Mouse (Mus musculus) cerebellum, postnatal 10 days (tissue): Measurements from ENCODE around the gene Shtn1.

Experiments
- DNase-seq, 2 experiments: peaks; one replicate each; pipeline ENCODE4 v3.0.0; 2021; ENCODE audit warnings: mixed read lengths in 2 of 2

Shtn1 gene

DNA sequence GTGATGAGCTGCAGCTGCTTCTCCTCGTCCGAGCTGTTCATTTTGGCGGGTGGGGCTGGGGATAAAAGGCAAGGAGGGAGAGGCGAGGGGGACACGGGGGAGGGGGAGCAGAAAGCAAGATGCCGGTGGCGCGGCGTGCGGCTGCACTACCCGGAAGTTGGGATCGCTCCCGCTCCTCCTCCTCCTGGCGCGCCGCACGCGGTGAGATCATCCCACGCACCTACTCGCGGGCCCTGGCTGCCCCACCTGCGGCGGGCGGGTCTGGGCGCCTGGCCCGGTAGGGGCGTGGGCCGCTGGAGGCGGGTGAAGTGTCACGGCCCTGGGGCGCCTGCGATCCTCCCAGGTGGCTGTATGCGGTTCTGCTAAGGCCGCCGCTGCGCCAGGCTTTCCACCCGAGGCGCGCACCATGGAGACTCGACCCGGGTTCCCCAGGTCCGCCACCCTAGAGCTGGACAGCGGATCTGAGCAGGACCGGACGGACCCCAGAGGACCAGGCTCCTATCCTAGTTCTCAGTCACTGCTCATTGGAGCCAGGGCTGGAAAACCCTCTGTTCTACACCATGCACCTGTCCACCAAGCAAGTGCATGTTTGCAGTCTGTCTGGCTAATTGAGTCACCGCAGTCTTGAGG, at the start of gene Shtn1:
TSS of gene Shtn1 (minus strand) at position 629 of the 630 bp plus-strand sequence.
- DNase-seq = peak; percentile 75

DNA sequence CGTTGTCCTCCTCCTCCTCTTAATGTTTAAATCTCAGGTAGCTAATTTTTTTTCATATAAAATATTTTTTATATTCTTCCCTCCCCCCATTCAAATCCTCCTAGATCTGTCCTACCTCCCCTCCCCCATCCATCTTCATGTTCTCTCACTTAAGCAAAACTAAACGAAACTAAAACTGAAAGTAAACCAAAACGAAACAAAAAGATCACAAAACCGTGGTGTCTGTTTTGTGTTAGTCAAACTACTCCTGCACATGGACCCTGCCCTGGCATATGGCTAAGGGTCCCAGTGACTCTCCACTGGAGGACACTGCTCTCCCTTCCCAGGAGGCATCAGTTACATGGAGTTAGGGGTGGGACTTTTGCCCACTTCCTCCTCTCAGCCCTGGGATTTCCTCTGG, 38.3 kb upstream of the Shtn1 start:
- DNase-seq = no peak

GRCm38 (mm10) chr19:59109937-59110336, 34.0 kb upstream of the Shtn1 start:
- DNase-seq = no peak

DNA sequence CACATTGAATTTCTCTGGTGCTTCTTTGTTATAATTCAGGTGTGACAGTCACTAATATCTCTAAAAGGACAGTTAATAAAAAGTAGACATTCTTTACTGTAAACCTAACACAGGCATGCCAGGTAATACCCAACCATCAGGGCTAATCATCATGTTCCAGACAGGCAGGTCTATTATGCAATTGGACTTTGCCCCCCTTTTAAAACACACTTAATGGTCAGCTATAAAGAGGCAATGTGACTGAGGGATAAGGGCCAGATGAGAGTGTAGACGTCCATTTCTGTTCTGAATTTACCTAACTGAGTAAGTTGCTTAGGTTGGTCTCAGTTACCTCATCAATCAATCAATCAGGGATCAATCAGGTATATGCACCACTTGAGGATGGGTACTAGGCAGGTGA, 22.4 kb upstream of the Shtn1 start:
- no peak for DNase-seq

GRCm38 (mm10) chr19:59092295-59092694, 16.4 kb upstream of the Shtn1 start:
- no peak for DNase-seq

- no peak for DNase-seq
Measured at GRCm38 (mm10) chr19:59090337-59090736, 14.4 kb upstream of the Shtn1 start.

DNA sequence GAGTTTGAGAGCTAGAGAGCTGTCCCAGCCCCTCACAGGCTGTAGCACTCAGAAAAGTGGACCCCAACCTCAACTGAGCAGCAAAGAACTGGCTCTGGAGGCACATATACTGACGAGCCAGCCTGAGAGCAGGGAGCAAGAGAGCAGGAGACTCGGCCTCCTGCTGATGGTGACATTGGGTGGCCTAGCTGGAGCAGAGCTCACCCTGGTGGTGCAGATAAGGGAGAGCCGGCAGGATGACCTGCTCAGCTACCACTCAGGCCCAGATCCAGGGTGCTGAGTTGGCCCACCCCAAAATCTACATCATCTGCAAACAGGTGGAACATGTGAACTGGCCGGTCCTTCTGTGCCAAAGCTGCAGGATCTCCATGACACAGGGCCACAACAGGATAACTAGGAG, 8.4 kb upstream of the Shtn1 start:
- DNase-seq = no peak

- peak; percentile 12 to 17 for DNase-seq
Measured at GRCm38 (mm10) chr19:59076131-59076530, 231 bp upstream of the Shtn1 start.

DNA sequence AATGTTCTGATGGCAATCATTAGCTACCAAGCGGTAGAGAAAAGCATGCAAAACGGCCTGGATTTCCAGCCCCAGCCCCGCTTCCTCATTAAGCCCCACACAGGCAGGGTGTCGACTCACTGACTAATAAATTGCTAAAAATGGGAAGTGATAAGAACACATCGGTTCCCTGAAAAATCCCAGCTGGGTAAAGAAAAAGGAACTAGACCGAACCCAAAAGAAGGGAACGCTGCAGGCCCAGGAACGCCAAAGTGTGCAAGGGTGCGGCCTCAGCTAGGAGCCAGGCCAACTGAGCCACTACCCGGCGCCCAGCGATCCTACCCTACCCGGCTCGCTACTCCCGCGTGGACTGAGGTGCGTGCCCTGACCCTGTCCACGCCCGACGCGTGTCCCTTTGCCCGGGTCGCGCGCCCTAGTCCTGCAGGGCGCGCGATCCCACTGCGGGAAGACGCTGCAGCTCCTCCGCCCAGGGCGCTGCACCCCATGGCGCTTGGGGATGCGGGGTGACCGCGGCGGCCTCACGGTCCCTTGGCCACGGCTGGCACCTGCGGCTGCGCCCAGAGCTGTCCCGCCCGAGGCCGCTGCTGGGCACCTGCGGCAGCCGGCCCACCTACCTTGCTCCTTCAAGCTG, 944 bp downstream of the Shtn1 start:
- DNase-seq = no peak

GRCm38 (mm10) chr19:59074381-59074780, 1.5 kb downstream of the Shtn1 start:
- DNase-seq = no peak

DNA sequence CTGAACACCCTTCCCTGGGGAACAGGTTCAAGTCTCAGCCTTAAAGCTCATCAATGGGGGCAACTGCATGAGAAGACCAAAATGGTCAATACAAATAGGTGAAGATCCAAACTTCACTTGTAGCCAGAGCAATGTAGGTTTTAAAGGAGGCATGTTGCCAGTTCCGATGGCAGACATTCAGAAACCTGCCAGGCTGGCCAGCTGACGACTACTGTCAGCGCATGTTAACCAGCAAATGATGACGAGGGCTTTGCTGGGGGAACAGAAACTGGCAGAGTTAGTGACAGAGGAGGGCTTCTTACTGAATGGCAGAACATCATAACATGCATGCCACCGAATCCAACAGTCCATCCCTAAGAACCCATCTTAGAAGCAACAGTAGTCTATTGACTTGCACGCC, 2.9 kb downstream of the Shtn1 start:
- DNase-seq = peak; percentile 80 to 85

DNA sequence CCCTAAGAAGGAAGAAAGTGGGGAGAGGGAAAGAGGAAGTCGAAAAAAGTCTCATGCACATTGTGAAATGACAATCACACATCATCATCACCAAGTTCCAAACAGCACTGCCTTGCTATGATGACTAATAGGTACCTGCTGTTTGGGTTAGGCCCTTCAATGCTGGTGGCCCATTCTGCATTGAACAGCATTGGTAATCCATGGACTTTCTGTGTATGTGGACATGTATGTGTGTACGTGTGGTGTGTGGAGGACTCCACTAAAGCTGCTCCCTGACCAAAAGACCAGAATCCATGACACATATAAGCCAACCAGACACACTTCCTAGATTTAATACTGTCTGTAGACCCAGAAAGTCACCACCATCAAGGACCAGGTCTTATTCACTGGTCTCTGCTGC, 3.9 kb downstream of the Shtn1 start:
- DNase-seq = no peak

GRCm38 (mm10) chr19:59071396-59071795, 4.5 kb downstream of the Shtn1 start:
- no peak for DNase-seq

- DNase-seq = no peak
Measured at GRCm38 (mm10) chr19:59067652-59068051, 8.2 kb downstream of the Shtn1 start.

- no peak for DNase-seq
Measured at GRCm38 (mm10) chr19:59066670-59067069, 9.2 kb downstream of the Shtn1 start.

DNA sequence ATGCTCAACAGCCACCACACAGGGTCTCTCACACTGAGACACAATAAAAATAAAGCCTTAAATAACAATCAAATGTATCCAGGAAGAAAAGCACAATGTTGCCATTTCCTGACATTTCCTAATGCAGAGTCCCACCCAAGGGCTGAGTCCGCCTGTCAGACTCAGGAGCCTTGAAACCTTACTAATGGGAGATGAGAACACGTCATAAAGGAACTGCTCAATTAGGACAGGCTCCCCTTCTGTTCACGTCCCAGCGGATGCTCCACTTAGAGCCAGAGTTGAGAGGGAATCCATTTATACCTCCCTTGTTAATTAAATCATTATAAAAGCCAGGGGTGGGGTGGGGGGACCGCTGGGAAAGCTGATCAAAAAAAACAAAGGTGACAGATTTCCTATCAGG, 9.8 kb downstream of the Shtn1 start:
- DNase-seq = no peak

- DNase-seq = no peak
Measured at GRCm38 (mm10) chr19:59064616-59065015, 11.3 kb downstream of the Shtn1 start.

DNA sequence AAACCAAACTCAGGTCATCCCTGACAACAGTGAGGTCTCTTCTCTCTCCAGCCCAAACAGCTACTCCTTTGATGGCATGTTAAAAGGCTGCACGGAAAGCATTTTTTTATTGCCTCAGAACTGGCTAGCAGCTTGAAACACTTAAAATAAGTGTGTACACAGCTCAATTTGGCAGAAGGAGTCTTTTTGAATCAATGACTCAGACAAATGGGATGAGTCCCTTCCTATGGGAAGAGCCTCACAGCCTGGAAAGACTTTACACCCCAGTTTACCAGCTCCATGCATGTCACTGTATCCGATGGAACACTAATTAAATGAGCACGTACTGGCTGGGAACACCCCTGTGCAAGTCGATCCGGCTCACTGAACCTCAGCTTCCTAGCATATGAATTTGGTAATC, 12.3 kb downstream of the Shtn1 start:
- no peak for DNase-seq

DNA sequence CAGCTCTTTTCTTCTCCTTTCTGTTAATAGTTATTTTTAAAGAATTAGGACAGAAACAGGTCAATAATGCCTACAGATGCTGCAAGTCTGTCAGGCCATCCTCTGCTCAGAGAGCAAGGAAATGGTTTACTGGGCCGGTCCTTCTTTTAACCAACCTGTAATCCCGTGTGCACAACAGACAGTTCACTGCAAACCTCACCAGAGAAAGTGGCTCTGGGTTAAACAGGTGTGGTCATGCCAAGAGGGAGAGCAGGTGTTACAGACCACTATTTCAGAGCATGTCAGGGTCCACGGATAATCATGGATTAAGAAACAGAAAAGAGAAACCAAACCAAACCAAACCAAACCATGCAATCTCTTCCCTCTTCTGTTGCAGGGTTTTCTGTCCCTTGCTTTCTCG, 17.8 kb downstream of the Shtn1 start:
- DNase-seq = no peak

- DNase-seq = no peak
Measured at GRCm38 (mm10) chr19:59057366-59057765, 18.5 kb downstream of the Shtn1 start.

DNA sequence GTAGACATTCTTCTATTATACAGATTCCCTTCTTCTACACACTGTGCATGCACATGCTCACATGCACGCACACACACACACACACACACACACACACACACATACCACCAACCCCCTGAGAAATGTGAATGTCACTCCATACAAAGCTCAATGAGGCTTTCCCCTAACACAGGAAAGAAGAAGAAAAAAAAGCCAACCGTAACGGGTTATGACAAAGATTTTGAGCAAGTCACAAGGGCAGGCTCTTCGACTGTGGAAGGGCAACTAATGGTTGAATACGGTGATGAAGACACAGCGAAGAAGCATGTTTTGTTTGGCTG, 21.3 kb downstream of the Shtn1 start:
- no peak for DNase-seq

DNA sequence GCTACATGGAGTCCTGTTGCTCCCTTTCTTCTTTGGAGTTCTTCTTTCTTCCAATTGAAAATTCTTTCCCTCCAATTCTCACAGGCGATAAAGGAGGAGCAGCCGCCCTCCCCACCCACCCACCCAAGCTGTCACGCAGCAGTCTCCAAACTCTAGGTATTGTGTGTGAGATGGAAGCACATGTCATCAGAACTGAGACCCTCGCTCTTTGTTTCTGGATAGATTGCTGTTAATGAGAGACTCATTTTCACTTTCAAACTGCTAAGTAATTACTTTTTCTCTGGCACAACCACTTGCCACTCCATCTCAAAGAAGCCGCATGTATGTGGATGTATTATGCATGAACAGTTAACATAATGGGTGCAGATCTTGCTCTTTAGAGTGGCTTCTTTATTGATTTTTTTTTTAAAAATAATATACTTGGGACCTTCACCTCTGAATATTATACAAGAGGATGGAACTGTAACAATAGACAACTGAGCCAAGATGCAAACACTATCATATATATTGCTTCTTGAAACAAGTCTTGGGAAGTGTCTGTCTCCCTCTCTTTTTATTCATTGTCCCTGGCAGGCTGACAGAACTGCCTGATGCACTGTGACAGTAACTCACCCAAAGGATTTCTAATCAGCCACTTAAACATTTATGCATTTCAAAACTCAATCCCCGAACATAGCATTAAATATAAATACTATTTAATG, 21.8 kb downstream of the Shtn1 start:
- DNase-seq = no peak

- no peak for DNase-seq
Measured at GRCm38 (mm10) chr19:59052783-59053490, 23.0 kb downstream of the Shtn1 start.

DNA sequence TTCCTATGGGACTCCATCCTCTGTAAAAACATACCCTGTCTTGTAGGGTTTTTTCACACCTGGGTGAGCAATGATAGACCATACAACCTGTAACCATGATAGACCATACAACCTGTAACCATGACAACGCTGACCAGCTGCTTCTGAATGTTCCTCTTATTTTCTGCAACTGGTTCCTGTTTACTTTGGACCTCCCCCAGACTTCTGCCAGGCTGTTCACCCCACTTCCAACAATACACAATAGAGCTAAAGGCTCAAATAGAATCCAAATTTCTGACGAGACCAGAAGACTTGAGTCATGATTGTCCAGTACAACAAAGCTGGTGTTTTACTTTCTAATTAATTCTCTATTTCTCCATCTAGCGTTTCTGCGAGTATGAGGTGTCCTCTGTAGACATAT, 23.8 kb downstream of the Shtn1 start:
- DNase-seq = no peak
